Mouse (Mus musculus): Measurements from ENCODE around the gene Gm8947. TPM values are rescaled to one million over a fixed set of nuclear protein-coding genes. Genes with fewer than 3 reads are reported as not detected.

The Gm8947 gene
- polyA plus RNA-seq, 1 experiment from 2014 or later: not detected

DNA sequence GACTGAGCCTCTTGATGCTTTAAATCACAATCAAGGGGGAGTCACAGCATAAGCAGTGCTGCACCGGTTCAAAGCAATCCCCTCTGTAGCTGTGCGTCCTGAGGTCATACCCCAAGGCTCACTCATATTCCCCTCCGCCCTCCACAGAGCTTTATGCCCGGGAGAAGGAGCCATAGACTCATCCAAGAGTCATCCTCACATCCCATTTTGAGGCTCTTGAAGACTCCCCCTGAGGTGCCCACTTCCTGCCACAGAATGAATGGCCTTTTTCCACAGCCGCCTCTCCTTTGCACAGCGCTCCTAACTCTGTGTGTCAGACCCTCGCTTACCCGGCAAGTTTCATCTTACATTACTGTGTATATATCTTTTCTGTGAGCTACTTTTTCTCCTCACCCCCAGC lies 35.3 kb downstream of the Gm8947 start:
- H3K9me3 ChIP-seq (replicated peaks; ENCODE audit: control insufficient read depth, low read length): no peaks in the 10 kb centered on the region
- H3K9ac ChIP-seq (ENCODE audit: low read length): no peak overlapping the region
- H3K4me3 ChIP-seq (ENCODE audit: low read length): no peak overlapping the region
- no peaks in the 10 kb centered on the region for H3K27me3 ChIP-seq (ENCODE audit: control insufficient read depth, insufficient read depth, low read length)
- no peak overlapping the region for H3K27ac ChIP-seq (ENCODE audit: low read length)
- no peak for ATAC-seq (replicated peaks; ENCODE audit: extremely low read depth, insufficient read depth, low FRiP score)
- H3K36me3 ChIP-seq (ENCODE audit: control insufficient read depth, insufficient read depth): no peaks in the 10 kb centered on the region
- 79% methylated on average over 8 of the region's 8 CpGs for WGBS
- 0 out of 2 replicates have a peak, but pooled peaks cover 2% of the 10 kb centered on the region for H3K4me1 ChIP-seq (ENCODE audit: control insufficient read depth, insufficient read depth, low read length)
- no peak overlapping the region for H3K4me2 ChIP-seq (ENCODE audit: low read depth, low read length)

DNA sequence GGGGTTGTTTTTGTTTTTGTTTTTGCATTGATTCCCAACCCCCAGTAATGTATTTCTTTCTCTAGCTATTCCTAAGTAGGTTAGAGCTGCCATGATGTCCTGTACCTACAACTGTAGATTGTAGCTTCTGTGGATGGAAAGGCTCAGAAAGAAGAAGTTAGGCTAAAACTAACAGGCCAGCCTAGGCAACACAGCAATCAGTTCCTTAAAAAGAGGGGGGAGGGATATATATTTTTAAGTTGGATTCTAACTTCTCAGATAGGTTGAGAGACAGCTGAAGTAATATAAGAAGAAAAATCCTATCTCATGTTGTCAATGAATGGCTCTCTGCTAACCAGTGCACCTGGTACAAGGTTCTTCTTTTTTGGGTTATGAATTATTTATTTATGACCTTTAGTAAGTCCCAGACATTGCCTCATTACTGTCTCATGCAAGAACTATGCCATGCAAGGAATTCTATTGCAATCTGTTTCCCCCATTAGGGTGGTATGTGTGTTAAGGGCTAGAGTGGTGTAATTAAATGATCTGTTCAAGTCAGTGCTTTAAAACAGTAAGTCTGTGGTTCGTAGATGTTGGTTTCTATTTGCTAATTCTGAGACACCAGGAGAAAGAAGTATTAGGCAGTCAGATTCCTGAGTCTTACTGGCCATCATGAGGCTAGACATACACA lies 36.3 kb downstream of the Gm8947 start:
- Histone ChIP-seq H3K4me1 (ENCODE audit: control insufficient read depth, insufficient read depth, low read length) (no peaks in the 10 kb centered on the region), H3K4me2 (ENCODE audit: low read depth, low read length) (no peak overlapping the region), H3K9ac (ENCODE audit: low read length) (no peak overlapping the region), H3K27me3 (ENCODE audit: control insufficient read depth, insufficient read depth, low read length) (no peaks in the 10 kb centered on the region), H3K36me3 (ENCODE audit: control insufficient read depth, insufficient read depth) (no peaks in the 10 kb centered on the region), H3K27ac (ENCODE audit: low read length) (no peak overlapping the region), H3K9me3 (replicated peaks; ENCODE audit: control insufficient read depth, low read length) (no peaks in the 10 kb centered on the region), H3K4me3 (ENCODE audit: low read length) (no peak overlapping the region)
- 59% methylated on average over 1 of the region's 1 CpGs for WGBS
- no peak for ATAC-seq (replicated peaks; ENCODE audit: extremely low read depth, insufficient read depth, low FRiP score)

- H3K27ac ChIP-seq (ENCODE audit: low read length): no peak overlapping the region
- no peak overlapping the region for H3K9ac ChIP-seq (ENCODE audit: low read length)
- H3K9me3 ChIP-seq (replicated peaks; ENCODE audit: control insufficient read depth, low read length): peaks cover 4% of the 10 kb centered on the region; the same call in 1 of the 2 replicates
- no peak for ATAC-seq (replicated peaks; ENCODE audit: extremely low read depth, insufficient read depth, low FRiP score)
- H3K36me3 ChIP-seq (ENCODE audit: control insufficient read depth, insufficient read depth): no peaks in the 10 kb centered on the region
- peaks cover 8% of the 10 kb centered on the region; the same call in 1 of the 2 replicates for H3K4me1 ChIP-seq (ENCODE audit: control insufficient read depth, insufficient read depth, low read length)
- no peak overlapping the region for H3K4me3 ChIP-seq (ENCODE audit: low read length)
- no peak overlapping the region for H3K4me2 ChIP-seq (ENCODE audit: low read depth, low read length)
- H3K27me3 ChIP-seq (ENCODE audit: control insufficient read depth, insufficient read depth, low read length): no peaks in the 10 kb centered on the region
- WGBS: 76% methylated on average over 3 of the region's 3 CpGs
These were observed 40.2 kb downstream of the Gm8947 start for GRCm38 (mm10) chr1:151232346-151232745.

DNA sequence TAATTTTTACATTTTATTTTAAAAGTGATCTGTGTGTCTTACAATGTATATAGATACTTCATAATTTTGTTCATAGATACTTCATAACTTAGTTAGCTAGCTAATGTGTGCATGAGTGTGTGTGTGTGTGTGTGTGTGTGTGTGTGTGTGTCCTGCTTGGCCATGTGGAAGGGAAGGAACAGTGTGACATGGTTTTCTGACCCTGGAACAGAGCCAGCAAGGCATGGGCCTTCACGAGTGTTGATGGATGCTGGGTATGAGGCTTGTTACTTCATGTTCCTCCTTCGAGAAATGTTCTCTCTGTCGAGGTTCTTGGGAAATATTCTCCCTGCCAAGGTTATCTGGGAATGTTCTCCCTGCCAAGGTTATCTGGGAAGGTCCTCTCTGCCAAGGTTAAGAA lies 41.6 kb downstream of the Gm8947 start:
- WGBS: 68% methylated on average over 3 of the region's 3 CpGs
- Histone ChIP-seq H3K4me3 (ENCODE audit: low read length) (no peak overlapping the region), H3K36me3 (ENCODE audit: control insufficient read depth, insufficient read depth) (no peaks in the 10 kb centered on the region), H3K27me3 (ENCODE audit: control insufficient read depth, insufficient read depth, low read length) (no peaks in the 10 kb centered on the region), H3K9me3 (replicated peaks; ENCODE audit: control insufficient read depth, low read length) (peaks cover 4% of the 10 kb centered on the region; the same call in 1 of the 2 replicates), H3K9ac (ENCODE audit: low read length) (no peak overlapping the region), H3K4me2 (ENCODE audit: low read depth, low read length) (no peak overlapping the region), H3K4me1 (ENCODE audit: control insufficient read depth, insufficient read depth, low read length) (peaks cover 13% of the 10 kb centered on the region), H3K27ac (ENCODE audit: low read length) (no peak overlapping the region)
- no peak for ATAC-seq (replicated peaks; ENCODE audit: extremely low read depth, insufficient read depth, low FRiP score)

DNA sequence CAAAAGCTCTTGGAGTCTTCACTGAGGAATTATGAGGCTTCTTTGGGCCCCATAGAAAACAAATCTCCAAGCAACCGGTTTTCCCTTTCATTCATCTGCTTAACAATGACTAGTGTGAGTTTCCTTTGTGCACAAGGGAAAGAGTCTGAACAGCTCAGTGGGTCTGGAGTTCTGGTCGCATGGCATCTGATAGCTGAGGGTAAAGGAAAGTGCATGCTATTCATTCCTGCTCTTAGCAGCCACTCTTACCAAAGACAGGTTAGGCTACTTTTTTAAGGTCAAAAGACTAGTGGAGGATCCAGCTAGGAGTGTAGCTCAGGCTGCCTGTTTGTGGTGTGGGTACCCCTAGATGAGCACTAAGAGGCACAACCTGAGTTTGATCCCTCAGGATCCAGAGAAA lies 43.4 kb downstream of the Gm8947 start:
- Histone ChIP-seq H3K9me3 (replicated peaks; ENCODE audit: control insufficient read depth, low read length) (peaks cover 8% of the 10 kb centered on the region; the same call in 1 of the 2 replicates), H3K4me1 (ENCODE audit: control insufficient read depth, insufficient read depth, low read length) (peaks cover 13% of the 10 kb centered on the region), H3K4me3 (ENCODE audit: low read length) (no peak overlapping the region), H3K36me3 (ENCODE audit: control insufficient read depth, insufficient read depth) (no peaks in the 10 kb centered on the region), H3K4me2 (ENCODE audit: low read depth, low read length) (no peak overlapping the region), H3K27ac (ENCODE audit: low read length) (no peak overlapping the region), H3K9ac (ENCODE audit: low read length) (no peak overlapping the region), H3K27me3 (ENCODE audit: control insufficient read depth, insufficient read depth, low read length) (no peaks in the 10 kb centered on the region)
- WGBS: 36% methylated on average over 2 of the region's 2 CpGs
- no peak for ATAC-seq (replicated peaks; ENCODE audit: extremely low read depth, insufficient read depth, low FRiP score)

DNA sequence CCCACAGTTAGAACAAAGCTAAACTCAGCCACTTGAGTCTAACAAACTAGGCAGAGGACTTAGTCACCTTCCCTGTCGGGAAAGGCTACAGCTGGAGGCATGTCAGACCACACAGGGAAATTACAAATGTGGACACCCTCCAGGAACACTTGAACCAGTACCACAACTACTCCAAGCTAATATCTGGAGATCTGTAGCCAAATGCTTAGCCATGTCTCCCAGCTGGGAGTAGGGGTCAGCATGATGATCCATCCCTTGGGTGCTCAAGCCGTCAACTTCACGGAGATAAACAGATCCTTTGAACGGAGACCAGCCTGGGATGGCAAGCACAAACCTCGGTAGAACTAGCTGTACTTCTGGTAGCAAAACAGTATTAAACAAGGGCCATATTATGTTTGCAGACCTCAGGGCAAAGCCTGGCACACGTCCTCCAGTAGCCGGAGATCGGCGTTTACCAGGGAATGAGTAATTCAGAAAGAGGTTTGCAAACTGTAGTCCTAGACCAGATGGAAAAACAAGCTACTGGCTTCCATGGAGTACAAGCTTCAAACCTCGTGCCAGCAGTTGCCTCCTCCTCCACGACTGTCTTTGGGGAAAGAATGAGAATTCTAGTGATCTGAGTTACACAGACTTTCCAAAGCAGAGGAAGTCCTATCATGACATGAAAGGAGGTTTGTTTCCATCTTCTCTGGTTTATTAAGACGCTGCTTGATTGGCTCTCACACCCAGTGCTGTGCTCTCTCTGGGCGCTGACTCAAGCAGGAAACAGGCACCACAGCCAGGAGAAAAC lies 44.2 kb downstream of the Gm8947 start:
- Histone ChIP-seq H3K4me1 (ENCODE audit: control insufficient read depth, insufficient read depth, low read length) (peaks cover 13% of the 10 kb centered on the region), H3K27me3 (ENCODE audit: control insufficient read depth, insufficient read depth, low read length) (no peaks in the 10 kb centered on the region), H3K4me2 (ENCODE audit: low read depth, low read length) (no peak overlapping the region), H3K27ac (ENCODE audit: low read length) (peak overlapping the region; percentile 44), H3K9me3 (replicated peaks; ENCODE audit: control insufficient read depth, low read length) (peaks cover 9% of the 10 kb centered on the region; the same call in 1 of the 2 replicates), H3K36me3 (ENCODE audit: control insufficient read depth, insufficient read depth) (no peaks in the 10 kb centered on the region), H3K9ac (ENCODE audit: low read length) (no peak overlapping the region), H3K4me3 (ENCODE audit: low read length) (no peak overlapping the region)
- peak; percentile 77 for ATAC-seq (replicated peaks; ENCODE audit: extremely low read depth, insufficient read depth, low FRiP score)
- 55% methylated on average over 13 of the region's 13 CpGs for WGBS

GRCm38 (mm10) chr1:151237780-151238179 lies 45.6 kb downstream of the Gm8947 start:
- 45% methylated on average over 3 of the region's 3 CpGs for WGBS
- no peak for ATAC-seq (replicated peaks; ENCODE audit: extremely low read depth, insufficient read depth, low FRiP score)
- Histone ChIP-seq H3K4me2 (ENCODE audit: low read depth, low read length) (no peak overlapping the region), H3K27me3 (ENCODE audit: control insufficient read depth, insufficient read depth, low read length) (no peaks in the 10 kb centered on the region), H3K4me3 (ENCODE audit: low read length) (no peak overlapping the region), H3K27ac (ENCODE audit: low read length) (no peak overlapping the region), H3K9ac (ENCODE audit: low read length) (no peak overlapping the region), H3K4me1 (ENCODE audit: control insufficient read depth, insufficient read depth, low read length) (peaks cover 13% of the 10 kb centered on the region), H3K36me3 (ENCODE audit: control insufficient read depth, insufficient read depth) (no peaks in the 10 kb centered on the region), H3K9me3 (replicated peaks; ENCODE audit: control insufficient read depth, low read length) (peaks cover 15% of the 10 kb centered on the region; the same call in 1 of the 2 replicates)

GRCm38 (mm10) chr1:151243332-151243731 lies 51.2 kb downstream of the Gm8947 start:
- H3K9ac ChIP-seq (ENCODE audit: low read length): no peak overlapping the region
- no peak for ATAC-seq (replicated peaks; ENCODE audit: extremely low read depth, insufficient read depth, low FRiP score)
- no peak overlapping the region for H3K4me3 ChIP-seq (ENCODE audit: low read length)
- H3K9me3 ChIP-seq (replicated peaks; ENCODE audit: control insufficient read depth, low read length): 0 out of 2 replicates have a peak, but pooled peaks cover 10% of the 10 kb centered on the region
- H3K27ac ChIP-seq (ENCODE audit: low read length): no peak overlapping the region
- WGBS: 81% methylated on average over 4 of the region's 4 CpGs
- H3K36me3 ChIP-seq (ENCODE audit: control insufficient read depth, insufficient read depth): no peaks in the 10 kb centered on the region
- no peaks in the 10 kb centered on the region for H3K27me3 ChIP-seq (ENCODE audit: control insufficient read depth, insufficient read depth, low read length)
- no peaks in the 10 kb centered on the region for H3K4me1 ChIP-seq (ENCODE audit: control insufficient read depth, insufficient read depth, low read length)
- H3K4me2 ChIP-seq (ENCODE audit: low read depth, low read length): no peak overlapping the region

All from heart, embryonic 16.5 days (tissue).